Mouse (Mus musculus): ENCODE measurements around the gene Olfr283.

- TF ChIP-seq CTCF (IDR thresholded peaks at IDR 0.05; ENCODE audit: low read depth) (no peak), EP300 (optimal IDR thresholded peaks at IDR 0.05) (no peak)
Observed at GRCm38 (mm10) chr15:98340887-98341286, 39.9 kb downstream of the Olfr283 start, which contains the start of gene Olfr284.

All from stomach, postnatal 0 days (tissue).